Mouse (Mus musculus) heart, adult 2 months (tissue): ENCODE results near the gene Serpina6. TPM values are rescaled to one million over a fixed set of nuclear protein-coding genes. Genes with fewer than 3 reads are reported as not detected.

Experiments
- DNase-seq, 2 experiments: peaks; one replicate each; pipeline ENCODE4 v3.0.0; 2021
- H3K27ac ChIP-seq: fragments of 200-600 bp; 2 replicates; pipeline ENCODE4 v1.8.1; 2022
- H3K27me3 ChIP-seq: fragments of 200-500 bp; 2 replicates; pipeline ENCODE4 v1.6.1; 2012; ENCODE audit warnings: mild to moderate bottlenecking, low read length, inconsistent platforms, mixed read lengths; ENCODE audit not compliant: control insufficient read depth, insufficient read depth
- H3K36me3 ChIP-seq: fragments of 200-500 bp; 2 replicates; pipeline ENCODE4 v1.6.1; 2012; ENCODE audit warnings: low read length, inconsistent platforms; ENCODE audit not compliant: control insufficient read depth, insufficient read depth
- H3K4me1 ChIP-seq: fragments of 200-500 bp; 2 replicates; pipeline ENCODE4 v1.6.1; 2011; ENCODE audit warnings: low read length; ENCODE audit not compliant: control insufficient read depth, insufficient read depth
- H3K4me3 ChIP-seq: fragments of 200-600 bp; 2 replicates; pipeline ENCODE4 v1.8.1; 2022
- H3K79me2 ChIP-seq: fragments of 200-500 bp; replicated peaks from 2 replicates; pipeline ENCODE4 v1.6.1; 2012; ENCODE audit warnings: mild to moderate bottlenecking, inconsistent platforms, low read length, moderate library complexity, mixed read lengths; ENCODE audit not compliant: control insufficient read depth, insufficient read depth
- H3K9ac ChIP-seq: fragments of 200-500 bp; 2 replicates; pipeline ENCODE4 v1.6.1; 2012; ENCODE audit warnings: low read depth, mild to moderate bottlenecking, control low read depth, inconsistent platforms, low read length, mixed read lengths
- CTCF ChIP-seq: fragments of 200-600 bp; IDR thresholded peaks from 2 replicates; pipeline ENCODE4 v1.8.1; 2022; ENCODE audit warnings: antibody characterized with exemption, mild to moderate bottlenecking, moderate library complexity
- EP300 ChIP-seq: fragments of 200-500 bp; IDR thresholded peaks from 2 replicates; pipeline ENCODE4 v1.6.1; 2011; ENCODE audit warnings: low read depth, low read length, control low read depth; ENCODE audit not compliant: insufficient read depth
- POLR2A ChIP-seq: fragments of 200-500 bp; IDR thresholded peaks from 2 replicates; pipeline ENCODE4 v1.6.1; 2011; ENCODE audit warnings: mild to moderate bottlenecking, low read depth, low read length, control low read depth; ENCODE audit not compliant: insufficient read depth
- WGBS: fragments of 180-500 bp; shearing (Covaris S2); methylation state at CpG from one replicate; pipeline ENCODE4 v1.1.7; 2018; 5-methylcytosine and 5-hydroxymethylcytosine counted together
- intact Hi-C: fragments of 180-260 bp; cut with DNase I; formaldehyde crosslinking; loops from one replicate; pipeline ENCODE4 v1.15.1; 2025
- polyA plus RNA-seq: library from polyadenylated mRNA; depleted of rRNA; stranded (reverse); fragments of >200 nt; gene quantifications from 2 replicates; pipeline ENCODE4 v1.2.3, GENCODE M21; 2012; rRNA removed
- total RNA-seq, 2 experiments: library from RNA; stranded (reverse); gene quantifications; 2 replicates each; pipeline ENCODE4 v1.2.3; 2021

Gene Serpina6
- total and polyA plus RNA-seq, 3 experiments: not detected

DNA sequence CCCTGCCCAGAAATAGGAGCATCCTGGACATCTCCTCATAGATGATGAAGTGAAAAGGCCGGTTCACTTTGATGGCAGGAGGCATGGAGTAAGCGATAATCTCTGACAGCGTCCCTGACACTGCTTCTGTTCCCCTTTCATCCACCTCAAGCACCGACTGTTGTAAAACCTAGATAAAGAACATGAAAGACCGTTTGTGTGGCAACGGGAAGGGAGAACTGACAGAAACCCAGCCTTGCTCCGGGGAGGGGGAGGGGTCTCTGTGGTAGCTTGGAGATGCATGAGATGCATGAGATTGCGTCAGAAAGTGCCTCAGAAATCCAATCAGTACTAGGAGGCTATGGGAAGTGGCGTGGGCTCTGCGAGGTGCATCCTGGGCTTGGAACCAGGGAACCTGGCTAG, 40.2 kb downstream of the Serpina6 start:
- Histone ChIP-seq H3K27ac (no peak overlapping the region), H3K79me2 (no peaks in the 10 kb centered on the region), H3K4me1 (no peaks in the 10 kb centered on the region), H3K36me3 (no peaks in the 10 kb centered on the region), H3K9ac (no peak overlapping the region), H3K4me3 (no peak overlapping the region), H3K27me3 (no peaks in the 10 kb centered on the region)
- DNase-seq: no peak
- intact Hi-C loops: no loop called here
- TF ChIP-seq EP300: no peak
- no peak for TF ChIP-seq POLR2A
- TF ChIP-seq CTCF: no peak
- WGBS: 50% methylated on average over 10 of the region's 10 CpGs

DNA sequence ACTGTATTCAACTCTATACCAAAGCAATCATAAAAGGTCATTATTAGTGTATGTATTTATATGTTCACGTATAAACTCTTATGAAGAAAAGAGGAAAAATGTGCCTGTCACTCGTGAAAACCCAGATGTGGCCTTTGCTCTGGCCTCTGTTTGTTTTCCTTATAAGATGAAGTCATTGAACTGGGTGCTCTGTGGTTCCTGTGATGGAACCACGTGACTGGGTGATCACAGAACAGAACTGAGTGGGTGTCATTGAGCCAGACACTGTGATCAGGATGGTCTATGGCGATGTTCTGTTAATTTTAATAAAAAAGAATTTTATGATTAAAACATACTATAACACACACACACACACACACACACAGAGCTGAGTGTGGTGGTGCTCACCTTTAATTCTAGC, 41.3 kb downstream of the Serpina6 start:
- no peak overlapping the region for H3K27ac ChIP-seq
- H3K27me3 ChIP-seq: no peaks in the 10 kb centered on the region
- intact Hi-C loops: no loop called here
- H3K4me1 ChIP-seq: no peaks in the 10 kb centered on the region
- no peak for TF ChIP-seq EP300
- no peak for TF ChIP-seq CTCF
- TF ChIP-seq POLR2A: no peak
- no peaks in the 10 kb centered on the region for H3K79me2 ChIP-seq
- WGBS: 70% methylated on average over 4 of the region's 4 CpGs
- no peak overlapping the region for H3K4me3 ChIP-seq
- no peak overlapping the region for H3K9ac ChIP-seq
- H3K36me3 ChIP-seq: no peaks in the 10 kb centered on the region
- no peak for DNase-seq

DNA sequence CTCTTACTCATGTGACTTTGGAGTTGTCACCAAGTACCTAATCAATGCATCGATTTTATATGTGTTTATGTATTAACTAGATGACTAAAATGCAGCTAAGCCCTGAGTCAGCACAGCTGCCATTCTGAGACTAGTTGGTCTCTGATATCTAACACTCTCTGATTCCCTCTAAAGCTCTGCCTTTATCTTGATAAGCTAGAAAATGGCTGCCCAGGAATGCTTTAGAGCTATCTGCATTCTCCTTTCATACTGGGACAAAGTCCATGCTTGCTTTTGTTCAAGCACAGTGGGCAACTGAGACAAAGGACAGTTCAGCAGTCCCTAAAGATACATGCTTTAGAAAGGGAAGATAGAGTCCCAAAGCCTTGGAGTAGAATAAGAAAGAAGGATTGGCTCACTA, 41.9 kb downstream of the Serpina6 start:
- TF ChIP-seq CTCF (no peak), POLR2A (no peak), EP300 (no peak)
- Histone ChIP-seq H3K4me1 (no peaks in the 10 kb centered on the region), H3K36me3 (no peaks in the 10 kb centered on the region), H3K27ac (no peak overlapping the region), H3K9ac (no peak overlapping the region), H3K4me3 (no peak overlapping the region), H3K27me3 (no peaks in the 10 kb centered on the region), H3K79me2 (no peaks in the 10 kb centered on the region)
- DNase-seq: no peak
- intact Hi-C loops: no loop called here
- WGBS: 72% methylated on average over 1 of the region's 1 CpGs

DNA sequence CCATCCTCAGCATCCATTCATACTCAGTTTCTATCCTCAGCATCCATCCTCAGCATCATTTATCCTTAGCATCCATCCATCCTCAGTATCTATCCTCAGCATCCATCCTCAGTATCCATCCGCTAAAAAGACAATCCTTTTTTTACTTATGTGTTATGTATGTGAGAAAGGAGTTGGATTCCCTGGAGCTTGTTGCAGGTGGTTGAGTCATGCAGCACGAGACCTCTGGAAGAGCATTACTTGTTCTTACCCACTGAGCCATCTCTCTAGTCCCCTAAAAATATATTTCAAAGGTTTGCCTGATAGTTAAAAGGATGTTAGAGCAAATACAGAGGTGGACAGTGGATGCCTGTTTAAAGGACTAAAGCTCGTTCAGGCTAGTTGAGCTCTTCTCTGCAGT, 55.2 kb downstream of the Serpina6 start:
- intact Hi-C loops: no loop called here
- Histone ChIP-seq H3K27ac (no peak overlapping the region), H3K27me3 (no peaks in the 10 kb centered on the region), H3K4me1 (no peaks in the 10 kb centered on the region), H3K36me3 (no peaks in the 10 kb centered on the region), H3K4me3 (no peak overlapping the region), H3K79me2 (no peaks in the 10 kb centered on the region), H3K9ac (no peak overlapping the region)
- no peak for DNase-seq
- no peak for TF ChIP-seq POLR2A
- no peak for TF ChIP-seq EP300
- TF ChIP-seq CTCF: no peak
- WGBS: 83% methylated on average over 3 of the region's 3 CpGs

DNA sequence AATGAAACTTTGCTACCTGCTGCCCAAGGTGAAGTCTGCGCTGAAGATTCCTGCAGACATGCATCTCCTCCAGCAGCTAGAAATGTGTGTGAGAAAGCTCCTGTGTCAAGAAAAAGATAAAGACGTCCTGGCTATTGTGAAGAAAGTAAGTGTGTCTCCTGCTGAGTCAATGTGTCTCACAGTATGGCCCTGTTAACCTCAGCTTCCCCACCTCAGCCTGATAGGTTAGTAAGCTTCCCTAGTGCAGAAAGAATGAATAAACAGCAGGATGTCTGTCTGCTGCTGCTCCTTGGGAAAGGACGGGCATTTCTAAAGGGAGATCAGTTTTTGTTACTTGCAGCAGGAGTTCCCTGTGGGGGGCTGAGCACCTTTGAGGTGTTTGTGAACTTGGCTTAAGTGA, 56.6 kb downstream of the Serpina6 start:
- no peak overlapping the region for H3K27ac ChIP-seq
- no peak overlapping the region for H3K4me3 ChIP-seq
- no peaks in the 10 kb centered on the region for H3K4me1 ChIP-seq
- no peaks in the 10 kb centered on the region for H3K36me3 ChIP-seq
- H3K9ac ChIP-seq: no peak overlapping the region
- H3K79me2 ChIP-seq: no peaks in the 10 kb centered on the region
- intact Hi-C loops: no loop called here
- no peak for TF ChIP-seq EP300
- TF ChIP-seq CTCF: no peak
- no peak for TF ChIP-seq POLR2A
- DNase-seq: no peak
- 32% methylated on average over 3 of the region's 3 CpGs for WGBS
- H3K27me3 ChIP-seq: no peaks in the 10 kb centered on the region

DNA sequence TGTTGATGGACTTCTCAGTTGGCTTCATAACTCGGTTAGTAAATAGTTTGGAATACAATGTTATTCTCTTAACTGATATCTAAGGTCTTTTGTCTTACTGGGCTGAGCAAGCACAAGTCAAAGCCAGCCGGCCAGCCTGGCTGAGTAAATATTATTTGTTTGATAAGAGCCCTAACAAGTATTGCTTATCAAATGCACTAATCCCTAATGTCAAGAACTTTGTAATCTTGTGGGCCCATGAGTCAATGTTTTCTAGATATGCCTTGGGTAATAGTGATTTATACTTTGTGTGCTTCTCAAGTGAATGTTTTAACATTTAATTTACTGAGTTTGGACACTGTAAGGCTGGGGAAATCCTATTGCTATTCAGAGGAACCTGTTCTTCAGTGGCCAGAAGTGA, 58.6 kb downstream of the Serpina6 start:
- no peak for TF ChIP-seq POLR2A
- no peak for TF ChIP-seq CTCF
- TF ChIP-seq EP300: no peak
- no peak for DNase-seq
- WGBS: 12% methylated on average over 2 of the region's 2 CpGs
- no peak overlapping the region for H3K27ac ChIP-seq
- H3K36me3 ChIP-seq: no peaks in the 10 kb centered on the region
- H3K9ac ChIP-seq: no peak overlapping the region
- no peaks in the 10 kb centered on the region for H3K27me3 ChIP-seq
- no peaks in the 10 kb centered on the region for H3K79me2 ChIP-seq
- H3K4me3 ChIP-seq: no peak overlapping the region
- no peaks in the 10 kb centered on the region for H3K4me1 ChIP-seq
- intact Hi-C loops: no loop called here

Other genes starting within 250 kb of the Serpina6 start
- 1 to 10 TPM; 1.4 to 1.6 TPM for gene 9330161L09Rik, start 249.4 kb downstream of the Serpina6 start, total RNA-seq
- 0.61 and 1.00 TPM in 2 replicates for gene 9330161L09Rik, start 249.4 kb downstream of the Serpina6 start, polyA plus RNA-seq
- gene Ddx24, start 231.4 kb downstream of the Serpina6 start, total RNA-seq: 10 to 100 TPM; 85.3 to 89.3 TPM
- 30.2 and 46.0 TPM in 2 replicates for gene Ddx24, start 231.4 kb downstream of the Serpina6 start, polyA plus RNA-seq
- 10 to 100 TPM; 56.3 to 68.8 TPM for gene Ifi27, start 223.0 kb downstream of the Serpina6 start, total RNA-seq
- gene Ifi27, start 223.0 kb downstream of the Serpina6 start, polyA plus RNA-seq: 175 and 210 TPM in 2 replicates
- 10 to 100 TPM; 31.8 to 43.8 TPM for gene Ifi27l2a, start 213.5 kb downstream of the Serpina6 start, total RNA-seq
- 265 and 388 TPM in 2 replicates for gene Ifi27l2a, start 213.5 kb downstream of the Serpina6 start, polyA plus RNA-seq
- gene Ifi27l2b, start 200.0 kb downstream of the Serpina6 start, total RNA-seq: not detected
- gene Ifi27l2b, start 200.0 kb downstream of the Serpina6 start, polyA plus RNA-seq: 0.29 TPM in 1 of 2 replicates, not detected in the other
- gene Ppp4r4, start 124.9 kb downstream of the Serpina6 start, total RNA-seq: under 1 TPM; 0.16 to 0.37 TPM
- gene Ppp4r4, start 124.9 kb downstream of the Serpina6 start, polyA plus RNA-seq: 0.06 and 0.29 TPM in 2 replicates
- not detected for gene Serpina10, start 25.8 kb downstream of the Serpina6 start, total RNA-seq
- gene Serpina10, start 25.8 kb downstream of the Serpina6 start, polyA plus RNA-seq: not detected in 2 replicates
- gene Serpina16, start 18.9 kb upstream of the Serpina6 start, total RNA-seq: not detected
- gene Serpina16, start 18.9 kb upstream of the Serpina6 start, polyA plus RNA-seq: not detected in 2 replicates
- not detected for gene Serpina1f, start 38.3 kb upstream of the Serpina6 start, total RNA-seq
- gene Serpina1f, start 38.3 kb upstream of the Serpina6 start, polyA plus RNA-seq: not detected in 2 replicates
- under 1 TPM; 0.18 to 0.20 TPM for gene Serpina1d, start 116.4 kb upstream of the Serpina6 start, total RNA-seq
- gene Serpina1d, start 116.4 kb upstream of the Serpina6 start, polyA plus RNA-seq: 0.35 and 3.5 TPM in 2 replicates
- gene Serpina1b, start 173.2 kb upstream of the Serpina6 start, total RNA-seq: under 1 TPM; 0.18 to 0.27 TPM
- 0.23 and 4.2 TPM in 2 replicates for gene Serpina1b, start 173.2 kb upstream of the Serpina6 start, polyA plus RNA-seq
- gene Serpina1a, start 206.3 kb upstream of the Serpina6 start, total RNA-seq: not detected
- gene Serpina1a, start 206.3 kb upstream of the Serpina6 start, polyA plus RNA-seq: 2.4 TPM in 1 of 2 replicates, not detected in the other
- not detected for gene Serpina1c, start 247.7 kb upstream of the Serpina6 start, total RNA-seq
- gene Serpina1c, start 247.7 kb upstream of the Serpina6 start, polyA plus RNA-seq: 0.14 and 4.2 TPM in 2 replicates